16 mouse cellular contexts compared by ENCODE assay signal in the genomic region with DNA sequence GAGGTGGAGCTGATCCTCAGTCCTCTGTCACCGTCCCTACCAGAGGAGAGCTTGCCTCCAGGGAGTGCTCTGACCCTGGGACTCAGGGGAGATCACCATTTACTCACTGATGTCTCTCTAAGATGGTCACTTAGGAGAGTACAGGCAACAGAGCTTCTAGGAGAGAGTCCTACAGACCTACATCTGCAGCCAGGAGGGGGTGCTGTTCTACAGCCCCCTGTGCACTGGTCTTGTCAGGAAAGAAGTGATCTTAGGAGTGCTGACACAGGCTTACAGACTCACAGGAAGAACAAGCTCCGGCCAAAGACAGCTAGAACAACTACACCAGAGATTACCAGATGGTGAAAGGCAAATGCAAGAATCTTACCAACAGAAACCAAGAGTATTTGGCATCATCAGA. TPM values are rescaled to one million over a fixed set of nuclear protein-coding genes. Genes with fewer than 3 reads are reported as not detected.
DNase-seq lines count a peak whose midpoint lies in the region; ATAC-seq lines count a peak whose summit lies in the region.
"Had no signal": no experiment of that assay in that cellular context is flagged by ENCODE, and none has a peak within 500 bp of the region (broad histone marks: within the 10 kb centered on the region; RNA-seq: fewer than 3 reads in every experiment).

No protein-coding gene starts in this region.

- no peaks in the 10 kb centered on the region for H3K4me1 ChIP-seq in kidney, embryonic 14.5 days (ENCODE audit: control insufficient read depth, insufficient read depth, low read length)
- no peaks in the 10 kb centered on the region for H3K4me1 ChIP-seq in neural tube, embryonic 15.5 days
- H3K4me1 ChIP-seq: embryonic facial prominence, embryonic 10.5 days; forebrain, embryonic 12.5 days; heart, embryonic 15.5 days; limb, embryonic 15.5 days had no signal

- no peak overlapping the region for H3K4me3 ChIP-seq in kidney, embryonic 14.5 days (ENCODE audit: low read length)
- H3K4me3 ChIP-seq in neural tube, embryonic 15.5 days (replicated peaks) = no peak overlapping the region
- H3K4me3 ChIP-seq: embryonic facial prominence, embryonic 10.5 days; forebrain, embryonic 12.5 days; heart, embryonic 15.5 days; limb, embryonic 15.5 days had no signal

- H3K9me3 ChIP-seq in kidney, embryonic 14.5 days (ENCODE audit: control insufficient read depth, low read length) = no peaks in the 10 kb centered on the region
- no peaks in the 10 kb centered on the region for H3K9me3 ChIP-seq in neural tube, embryonic 15.5 days (replicated peaks)
- H3K9me3 ChIP-seq: embryonic facial prominence, embryonic 10.5 days; forebrain, embryonic 12.5 days; heart, embryonic 15.5 days; limb, embryonic 15.5 days had no signal

- H3K4me2 ChIP-seq in kidney, embryonic 14.5 days (replicated peaks; ENCODE audit: low read depth, low read length) = no peak overlapping the region
- H3K4me2 ChIP-seq in neural tube, embryonic 15.5 days = no peak overlapping the region
- H3K4me2 ChIP-seq: forebrain, embryonic 12.5 days; heart, embryonic 15.5 days; limb, embryonic 15.5 days had no signal

- ATAC-seq in kidney, embryonic 14.5 days (ENCODE audit: low FRiP score, low TSS enrichment) = no peak
- no peak for ATAC-seq in neural tube, embryonic 15.5 days (ENCODE audit: low FRiP score)

- DNase-seq in kidney, postnatal 4 days = peak; percentile 26 to 31
- peak; percentile 5 for DNase-seq in urinary bladder, postnatal 25 days (ENCODE audit: low spot score)
- DNase-seq in urinary bladder, postnatal 4 days (ENCODE audit: low spot score in 2 of 2) = no peak
- DNase-seq in adipocyte (ENCODE audit: low spot score) = peak; percentile 3
- DNase-seq in B cell, adult 2 months = no peak
- DNase-seq: gastrocnemius, postnatal 25 days; right cerebral cortex, adult 18-20 months had no signal

- no peak overlapping the region for H3K9ac ChIP-seq in kidney, embryonic 14.5 days (ENCODE audit: low read depth, low read length)
- H3K9ac ChIP-seq in neural tube, embryonic 15.5 days (replicated peaks) = no peak overlapping the region
- H3K9ac ChIP-seq: forebrain, embryonic 12.5 days; heart, embryonic 15.5 days; limb, embryonic 15.5 days had no signal

- no peaks in the 10 kb centered on the region for H3K27me3 ChIP-seq in kidney, embryonic 14.5 days (ENCODE audit: control insufficient read depth, insufficient read depth, low read length)
- no peaks in the 10 kb centered on the region for H3K27me3 ChIP-seq in neural tube, embryonic 15.5 days (replicated peaks)
- H3K27me3 ChIP-seq: forebrain, embryonic 12.5 days; heart, embryonic 15.5 days; limb, embryonic 15.5 days had no signal

- H3K36me3 ChIP-seq in kidney, embryonic 14.5 days (ENCODE audit: control insufficient read depth, insufficient read depth, low read length) = no peaks in the 10 kb centered on the region
- H3K36me3 ChIP-seq in neural tube, embryonic 15.5 days = no peaks in the 10 kb centered on the region
- H3K36me3 ChIP-seq: embryonic facial prominence, embryonic 10.5 days; forebrain, embryonic 12.5 days; heart, embryonic 15.5 days; limb, embryonic 15.5 days had no signal

- H3K27ac ChIP-seq in kidney, embryonic 14.5 days (ENCODE audit: low read depth, low read length) = no peak overlapping the region
- no peak overlapping the region for H3K27ac ChIP-seq in neural tube, embryonic 15.5 days (replicated peaks)
- H3K27ac ChIP-seq: embryonic facial prominence, embryonic 10.5 days; forebrain, embryonic 12.5 days; heart, embryonic 15.5 days; limb, embryonic 15.5 days had no signal

- 47% methylated on average over 2 of the region's 2 CpGs for WGBS in kidney, embryonic 14.5 days
- 59% methylated on average over 2 of the region's 2 CpGs for WGBS in neural tube, embryonic 15.5 days

RNA-seq across cellular contexts. Expression of a gene that starts 9.1 kb away (rescaled TPM):
- not detected in 2 replicates for polyA plus RNA-seq in kidney, embryonic 14.5 days (2014; fragmentation: Nextera tagmentation; extraction: Ambion mirVana)
- not detected in 2 replicates for polyA plus RNA-seq in neural tube, embryonic 15.5 days (2015; fragmentation: Nextera tagmentation; extraction: Ambion mirVana)
- polyA plus RNA-seq: embryonic facial prominence, embryonic 10.5 days; forebrain, embryonic 12.5 days; heart, embryonic 15.5 days; large intestine, adult 2 months; limb, embryonic 15.5 days; neural tube, embryonic 11.5 days; urinary bladder, adult 2 months had no signal

RNA-seq across cellular contexts. Expression of a gene that starts 17.6 kb away (rescaled TPM):
- polyA plus RNA-seq in kidney, embryonic 14.5 days (2014; fragmentation: Nextera tagmentation; extraction: Ambion mirVana) = not detected in 2 replicates
- polyA plus RNA-seq in neural tube, embryonic 15.5 days (2015; fragmentation: Nextera tagmentation; extraction: Ambion mirVana) = not detected in 2 replicates
- polyA plus RNA-seq: embryonic facial prominence, embryonic 10.5 days; forebrain, embryonic 12.5 days; heart, embryonic 15.5 days; large intestine, adult 2 months; limb, embryonic 15.5 days; neural tube, embryonic 11.5 days; urinary bladder, adult 2 months had no signal

RNA-seq across cellular contexts. Expression of a gene that starts 40.3 kb away (rescaled TPM):
- not detected in 2 replicates for polyA plus RNA-seq in kidney, embryonic 14.5 days (2014; fragmentation: Nextera tagmentation; extraction: Ambion mirVana)
- not detected in 2 replicates for polyA plus RNA-seq in neural tube, embryonic 15.5 days (2015; fragmentation: Nextera tagmentation; extraction: Ambion mirVana)
- polyA plus RNA-seq: embryonic facial prominence, embryonic 10.5 days; forebrain, embryonic 12.5 days; heart, embryonic 15.5 days; large intestine, adult 2 months; limb, embryonic 15.5 days; neural tube, embryonic 11.5 days; urinary bladder, adult 2 months had no signal

RNA-seq across cellular contexts. Expression of a gene that starts 46.5 kb away (rescaled TPM):
- polyA plus RNA-seq in kidney, embryonic 14.5 days (2014; fragmentation: Nextera tagmentation; extraction: Ambion mirVana) = not detected in 2 replicates
- not detected in 2 replicates for polyA plus RNA-seq in neural tube, embryonic 15.5 days (2015; fragmentation: Nextera tagmentation; extraction: Ambion mirVana)
- polyA plus RNA-seq: embryonic facial prominence, embryonic 10.5 days; forebrain, embryonic 12.5 days; heart, embryonic 15.5 days; large intestine, adult 2 months; limb, embryonic 15.5 days; neural tube, embryonic 11.5 days; urinary bladder, adult 2 months had no signal

Comparison
In these comparisons a context has a peak if more than half of its experiments do, and no peak if none do; other contexts are left out.
1. DNase-seq: peak in kidney, postnatal 4 days (2 of 2), urinary bladder, postnatal 25 days (single experiment) and adipocyte (single experiment); none in urinary bladder, postnatal 4 days (0 of 2) and B cell, adult 2 months (0 of 2).